ENCODE assay signal across 8 mouse cellular contexts in genomic region chr2:91710272-91711234, GRCm38 (mm10). TPM values are rescaled to one million over a fixed set of nuclear protein-coding genes. Genes with fewer than 3 reads are reported as not detected.
A peak's percentile ranks its signal among the peaks of the same experiment; 100 is the strongest.
DNase-seq lines count a peak whose midpoint lies in the region; ATAC-seq lines count a peak whose summit lies in the region.

Atg13 (minus strand) TSS chr2:91710576.
Harbi1 (plus strand) TSS chr2:91710852.

- WGBS in hindbrain, embryonic 11.5 days, result under 1% methylated on average over 66 of the region's 66 CpGs

- H3K4me1 ChIP-seq in hindbrain, embryonic 11.5 days (replicated peaks; ENCODE audit: control insufficient read depth, insufficient read depth, low read length), result no peaks in the 10 kb centered on the region; the same call in 1 of the 2 replicates

- H3K36me3 ChIP-seq in hindbrain, embryonic 11.5 days (ENCODE audit: control insufficient read depth, insufficient read depth, low read length), result no peaks in the 10 kb centered on the region

- no peaks in the 10 kb centered on the region for H3K9me3 ChIP-seq in hindbrain, embryonic 11.5 days (ENCODE audit: control insufficient read depth, low read length)

- peak within 1 kb of the TSS; percentile 76 for H3K4me3 ChIP-seq in hindbrain, embryonic 11.5 days (ENCODE audit: low read depth, low read length)

- H3K27ac ChIP-seq in hindbrain, embryonic 11.5 days (ENCODE audit: low read depth, low read length), result peak within 1 kb of the TSS; percentile 6; the same call in 1 of the 2 replicates

- peak within 1 kb of the TSS; percentile 77 for H3K9ac ChIP-seq in hindbrain, embryonic 11.5 days (ENCODE audit: low read depth, low read length)

- DNase-seq in MEL-GATA-1-ER (ENCODE audit: extremely low read depth, low read depth), result peak; percentile 84
- peak; percentile 91 for DNase-seq in cerebellum, adult 8-10 months
- DNase-seq in hindbrain, embryonic 11.5 days (ENCODE audit: low spot score), result peak; percentile 94
- peak; percentile 89 to 93 for DNase-seq in layer of hippocampus, postnatal 10 days (ENCODE audit: low spot score in 2 of 2)
- peak; percentile 96 for DNase-seq in lung, postnatal 10 days
- DNase-seq in ovary, postnatal 36 days (ENCODE audit: low spot score), result peak; percentile 93
- DNase-seq in thymus, postnatal 25 days, result peak; percentile 93

- ATAC-seq in frontal cortex, adult (ENCODE audit: low TSS enrichment), result peak; percentile 99
- ATAC-seq in hindbrain, embryonic 11.5 days (ENCODE audit: low FRiP score), result peak; percentile 98

- H3K4me2 ChIP-seq in hindbrain, embryonic 11.5 days (replicated peaks; ENCODE audit: low read depth, low read length), result peak within 1 kb of the TSS; percentile 64

- H3K27me3 ChIP-seq in hindbrain, embryonic 11.5 days (ENCODE audit: control insufficient read depth, insufficient read depth, low read length), result no peaks in the 10 kb centered on the region

RNA-seq across cellular contexts. Expression of gene Atg13, which starts in this region (rescaled TPM):
- 31.9 and 35.3 TPM in 2 replicates for polyA plus RNA-seq in hindbrain, embryonic 11.5 days (2014; fragmentation: Nextera tagmentation; extraction: Ambion mirVana)
- 10 to 100 TPM; 49.1 to 49.7 TPM for total RNA-seq in layer of hippocampus, postnatal 10 days (2021)

RNA-seq across cellular contexts. Expression of gene Harbi1, which starts in this region (rescaled TPM):
- polyA plus RNA-seq in hindbrain, embryonic 11.5 days (2014; fragmentation: Nextera tagmentation; extraction: Ambion mirVana), result 17.8 and 20.6 TPM in 2 replicates
- 1 to 10 TPM; 8.3 to 8.9 TPM for total RNA-seq in layer of hippocampus, postnatal 10 days (2021)

Comparison
In these comparisons a context has a peak if more than half of its experiments do, and no peak if none do; other contexts are left out.
1. Peak in every context shown above with its lines: DNase-seq, ATAC-seq, H3K4me3 ChIP-seq and H3K27ac ChIP-seq.